Mouse (Mus musculus) heart, adult 2 months (tissue): ENCODE measurements around the gene Rbm38.

Experiments used
- CTCF ChIP-seq: fragments of 200-600 bp; IDR thresholded peaks from 2 replicates; pipeline ENCODE4 v1.8.1; 2022; ENCODE audit warnings: antibody characterized with exemption, mild to moderate bottlenecking, moderate library complexity
- EP300 ChIP-seq: fragments of 200-500 bp; IDR thresholded peaks from 2 replicates; pipeline ENCODE4 v1.6.1; 2011; ENCODE audit warnings: low read depth, low read length, control low read depth; ENCODE audit not compliant: insufficient read depth

DNA sequence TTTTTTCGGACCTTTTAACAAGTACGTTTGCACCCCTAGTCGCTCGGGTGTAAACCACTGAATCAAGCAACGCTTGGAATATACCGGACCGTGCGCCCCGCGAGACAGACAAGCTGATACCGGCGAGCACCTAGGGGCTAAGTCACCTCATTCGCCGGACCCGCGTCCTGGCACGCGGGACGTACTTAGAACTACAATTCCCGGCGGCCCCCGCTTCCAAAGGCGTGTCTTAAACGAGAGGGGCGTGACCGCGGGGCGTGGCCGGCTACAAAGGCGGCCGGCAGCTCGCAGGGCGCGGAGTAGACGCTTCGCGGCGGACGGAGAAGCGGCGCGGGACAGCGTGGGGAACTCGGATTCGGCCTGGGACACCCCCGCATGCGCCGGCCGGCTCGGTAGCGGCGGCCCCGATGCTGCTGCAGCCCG lies 1.3 kb downstream of the Rbm38 start:
- TF ChIP-seq EP300 = 0 out of 2 replicates have a peak, but pooled peaks have one; percentile 55
- no peak for TF ChIP-seq CTCF
